Mouse (Mus musculus) ovary, postnatal 36 days (tissue): ENCODE results near the gene Sdcbp2.

ENCODE experiments used
- DNase-seq: peaks from one replicate; pipeline ENCODE4 v3.0.0; 2022; ENCODE audit warnings: low spot score, mixed read lengths

Sdcbp2 gene

DNA sequence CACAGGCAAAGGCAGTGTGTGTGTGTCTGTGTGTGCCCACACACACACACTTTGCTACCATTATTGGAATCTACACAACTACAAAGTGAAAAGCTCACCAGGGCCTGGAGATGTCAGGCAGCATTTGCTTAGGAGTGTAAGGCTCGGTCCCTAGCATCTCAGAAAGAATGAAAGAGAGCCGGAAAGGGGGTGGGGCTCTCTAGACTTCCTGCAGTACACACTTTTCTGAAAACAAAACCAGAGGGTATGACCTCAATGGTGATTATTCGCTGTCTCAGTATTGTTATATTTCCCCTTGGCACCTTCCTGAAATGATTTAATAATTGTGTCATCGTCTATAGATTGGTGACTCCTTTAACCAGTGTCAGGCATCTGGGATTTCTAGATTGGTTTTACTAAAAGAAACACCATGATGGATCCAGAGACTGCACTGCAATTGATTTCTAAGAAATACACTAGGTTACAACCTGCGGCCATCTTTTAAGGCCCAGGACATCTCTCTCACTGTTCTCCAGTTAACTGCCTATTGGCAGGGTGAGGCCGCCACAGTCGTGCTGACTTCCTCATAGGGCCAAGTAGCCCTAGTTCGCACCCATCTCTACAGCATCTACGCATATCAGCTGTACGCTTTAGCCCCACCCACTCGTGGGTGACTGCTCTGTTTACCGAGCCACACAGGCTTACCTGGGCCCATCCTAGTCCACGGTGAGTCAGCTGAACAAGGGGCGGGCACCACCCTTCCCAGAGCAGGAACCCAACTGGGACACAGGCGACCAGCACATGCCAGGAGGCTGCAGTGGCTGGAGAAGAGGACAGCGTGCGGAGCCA is at the start of gene Sdcbp2:
Gene Sdcbp2, plus strand, starts transcription at position 750 of the 828 bp plus-strand sequence.
- no peak for DNase-seq

- no peak for DNase-seq
Measured at GRCm38 (mm10) chr2:151524324-151525041, 47.9 kb upstream of the Sdcbp2 start.

- no peak for DNase-seq
Measured at GRCm38 (mm10) chr2:151525520-151525919, 46.9 kb upstream of the Sdcbp2 start.

DNA sequence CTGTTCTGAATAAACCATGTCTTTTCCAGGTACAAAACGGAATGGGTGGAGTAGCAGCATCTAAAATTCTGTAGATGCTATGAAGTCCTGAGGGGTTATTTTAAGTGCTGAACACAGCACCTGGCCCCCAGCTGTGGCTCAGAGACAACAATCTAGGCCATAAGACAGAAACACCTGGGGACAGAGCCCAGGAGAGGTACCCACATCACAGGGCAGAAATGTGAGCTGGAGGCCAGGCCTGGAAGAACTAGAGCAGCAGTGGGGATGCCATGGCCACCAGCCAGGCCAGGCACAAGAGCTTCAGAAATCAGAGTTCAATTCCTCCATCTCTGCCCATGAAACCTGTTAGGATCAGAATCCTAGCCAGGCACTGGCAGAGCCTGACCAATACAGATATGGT is 44.4 kb upstream of the Sdcbp2 start:
- DNase-seq: no peak

- no peak for DNase-seq
Measured at GRCm38 (mm10) chr2:151529169-151529568, 43.3 kb upstream of the Sdcbp2 start.

DNA sequence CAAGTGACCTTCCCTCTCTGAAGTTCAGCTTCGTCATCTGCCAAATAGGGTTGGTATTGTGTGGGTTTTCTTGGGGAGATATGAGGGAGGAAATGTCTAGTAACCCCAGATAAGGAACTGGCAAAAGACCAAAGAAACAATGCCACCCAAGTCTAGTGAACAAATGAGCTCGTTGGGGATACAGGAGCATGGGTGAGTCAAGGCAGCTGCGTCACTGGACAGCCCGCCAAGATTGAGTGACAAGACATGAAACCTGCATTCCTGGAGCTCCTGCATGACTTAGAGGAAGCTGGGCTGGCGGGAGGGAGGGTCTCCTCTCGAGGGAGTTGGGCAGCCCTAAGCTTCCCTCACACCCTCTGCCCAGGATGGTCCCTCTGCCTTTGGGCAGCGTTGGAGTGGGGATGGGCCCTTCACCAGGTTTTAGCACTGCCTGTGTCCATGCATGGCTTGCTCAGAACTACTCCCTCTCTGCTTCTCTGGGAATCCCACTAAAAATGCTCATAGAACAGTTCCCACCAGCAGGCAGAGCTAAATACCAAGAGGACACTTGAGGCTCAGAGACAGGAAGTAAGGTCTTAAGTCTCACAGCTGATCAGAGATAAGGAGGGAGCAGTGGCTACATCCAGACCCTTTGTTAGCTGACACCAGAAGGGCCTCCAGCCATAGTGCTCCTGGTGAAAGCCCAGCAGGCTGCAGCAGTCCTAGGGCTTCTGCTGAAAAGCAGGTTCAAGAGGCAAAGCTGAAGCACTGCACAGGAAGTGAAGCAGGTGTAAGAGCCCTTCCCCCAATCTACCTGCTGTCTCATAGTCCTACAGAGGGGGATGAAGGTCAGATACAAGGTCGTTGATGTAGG is 41.8 kb upstream of the Sdcbp2 start:
- no peak for DNase-seq

- DNase-seq: no peak
Measured at GRCm38 (mm10) chr2:151533632-151534031, 38.8 kb upstream of the Sdcbp2 start.

DNA sequence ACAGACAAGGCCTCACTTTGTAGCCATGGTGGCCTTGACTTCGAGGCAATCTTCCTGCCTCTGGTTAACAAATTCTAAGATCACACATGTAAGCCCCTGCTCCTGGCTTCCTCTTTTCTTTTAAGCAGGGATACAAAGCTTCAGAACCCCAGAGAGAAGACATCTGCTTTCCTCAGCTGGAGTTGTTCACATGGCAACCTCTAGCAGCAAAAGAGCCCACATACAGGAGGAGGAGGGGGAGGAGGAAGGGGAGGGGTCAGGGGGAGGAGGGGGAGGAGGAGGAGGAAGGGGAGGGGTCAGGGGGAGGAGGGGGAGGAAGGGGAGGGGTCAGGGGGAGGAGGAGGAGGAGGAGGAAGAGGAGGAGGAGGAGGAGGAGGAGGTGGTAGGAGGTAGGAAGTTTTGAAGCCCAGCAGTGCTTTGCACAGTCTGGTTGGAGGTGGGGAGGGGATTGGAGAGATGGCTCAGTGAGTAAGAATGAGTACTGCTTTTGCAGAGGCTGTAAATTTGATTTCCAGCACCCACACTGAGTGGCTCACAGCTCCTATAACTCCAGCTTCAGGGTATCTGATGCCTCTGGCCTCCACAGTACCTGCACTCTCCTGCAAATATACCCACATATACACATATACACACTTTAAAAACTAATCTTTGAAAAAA is 36.3 kb upstream of the Sdcbp2 start:
- DNase-seq: no peak

GRCm38 (mm10) chr2:151536618-151536974 is 35.8 kb upstream of the Sdcbp2 start:
- no peak for DNase-seq

GRCm38 (mm10) chr2:151538646-151539045 is 33.8 kb upstream of the Sdcbp2 start:
- DNase-seq: no peak

DNA sequence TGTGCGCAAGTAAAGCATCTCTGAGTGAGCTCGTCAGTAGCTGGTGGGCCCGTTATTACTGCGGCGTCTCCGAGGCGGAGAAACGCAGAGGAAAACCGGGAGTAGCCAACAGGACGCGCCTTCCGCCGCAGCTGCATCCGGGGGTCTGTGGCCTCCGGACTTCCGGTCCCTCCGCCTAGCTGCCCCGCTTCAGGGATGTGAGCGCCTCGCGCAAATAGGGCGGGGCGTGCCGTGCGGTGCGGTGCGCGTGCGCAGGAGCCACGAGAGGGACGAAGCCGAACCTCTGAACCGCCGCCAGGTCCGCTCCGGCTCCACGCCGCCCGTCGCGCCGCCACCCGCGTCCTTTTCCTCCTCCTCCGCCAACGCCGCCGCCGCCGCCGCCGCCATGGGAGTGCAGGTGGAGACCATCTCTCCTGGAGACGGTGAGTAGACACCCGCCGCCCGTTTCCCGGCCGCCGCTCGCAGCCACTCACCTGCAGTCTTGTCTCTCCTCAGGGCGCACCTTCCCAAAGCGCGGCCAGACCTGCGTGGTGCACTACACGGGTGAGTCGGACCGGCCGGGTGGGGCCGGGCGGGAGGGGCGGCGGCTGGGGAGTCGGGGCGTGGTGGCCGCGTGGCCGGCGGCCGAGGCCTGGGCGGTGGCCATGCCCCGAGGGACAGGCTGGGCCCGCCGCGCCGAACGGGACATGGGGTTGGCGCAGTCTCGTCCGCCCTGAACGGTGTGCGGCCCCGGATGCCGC is 29.9 kb upstream of the Sdcbp2 start, which contains the start of gene Fkbp1a:
Gene Fkbp1a, plus strand, starts transcription at position 161 of the 740 bp plus-strand sequence.
- peak; percentile 98 for DNase-seq

GRCm38 (mm10) chr2:151543063-151543895 is 29.1 kb upstream of the Sdcbp2 start:
- peak; percentile 30 for DNase-seq

DNA sequence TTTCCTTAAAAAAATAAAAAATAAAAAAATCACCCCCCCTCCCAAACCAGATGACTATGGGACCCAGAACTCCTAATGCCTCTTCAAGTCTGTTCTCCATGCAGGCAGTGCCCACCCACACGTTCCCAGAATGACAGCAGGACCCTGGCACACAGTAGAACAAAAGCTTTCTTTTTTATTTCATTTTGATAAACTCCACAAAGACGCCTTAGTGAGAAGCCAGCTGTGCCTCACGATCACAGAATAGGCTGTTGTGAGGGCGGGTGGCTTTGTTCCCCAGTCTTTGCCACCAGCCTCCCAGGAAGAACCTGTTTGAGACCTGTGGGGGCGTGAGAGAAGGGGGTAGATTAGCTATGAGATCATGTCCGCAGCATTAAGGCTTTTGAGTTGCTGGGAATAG is 27.7 kb upstream of the Sdcbp2 start:
- DNase-seq: no peak

- no peak for DNase-seq
Measured at GRCm38 (mm10) chr2:151546571-151546970, 25.9 kb upstream of the Sdcbp2 start.

DNA sequence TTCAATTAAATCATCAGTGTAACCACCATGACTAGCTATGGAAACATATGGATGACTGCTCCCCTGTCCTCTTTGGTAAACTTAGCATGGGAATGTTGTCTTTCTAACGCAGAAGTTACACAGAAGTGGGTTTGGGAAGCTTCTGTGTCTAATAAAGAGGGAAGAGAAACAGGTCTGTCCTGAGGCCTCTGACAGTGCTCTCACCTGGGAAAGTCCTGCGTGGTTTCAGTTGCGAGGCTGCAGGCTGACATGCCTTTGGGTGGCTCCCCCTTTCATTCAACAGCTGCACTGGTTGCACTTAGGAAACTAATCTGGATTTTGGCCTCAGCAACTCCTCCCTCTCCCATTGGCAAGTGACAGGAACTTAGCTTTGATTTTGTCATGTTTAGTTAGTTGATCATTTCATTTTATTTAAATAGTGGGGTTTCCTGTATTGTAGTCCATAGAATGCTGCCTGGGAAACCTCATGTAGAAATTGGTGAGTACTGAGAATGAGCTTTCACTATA is 22.8 kb upstream of the Sdcbp2 start:
- DNase-seq: no peak

DNA sequence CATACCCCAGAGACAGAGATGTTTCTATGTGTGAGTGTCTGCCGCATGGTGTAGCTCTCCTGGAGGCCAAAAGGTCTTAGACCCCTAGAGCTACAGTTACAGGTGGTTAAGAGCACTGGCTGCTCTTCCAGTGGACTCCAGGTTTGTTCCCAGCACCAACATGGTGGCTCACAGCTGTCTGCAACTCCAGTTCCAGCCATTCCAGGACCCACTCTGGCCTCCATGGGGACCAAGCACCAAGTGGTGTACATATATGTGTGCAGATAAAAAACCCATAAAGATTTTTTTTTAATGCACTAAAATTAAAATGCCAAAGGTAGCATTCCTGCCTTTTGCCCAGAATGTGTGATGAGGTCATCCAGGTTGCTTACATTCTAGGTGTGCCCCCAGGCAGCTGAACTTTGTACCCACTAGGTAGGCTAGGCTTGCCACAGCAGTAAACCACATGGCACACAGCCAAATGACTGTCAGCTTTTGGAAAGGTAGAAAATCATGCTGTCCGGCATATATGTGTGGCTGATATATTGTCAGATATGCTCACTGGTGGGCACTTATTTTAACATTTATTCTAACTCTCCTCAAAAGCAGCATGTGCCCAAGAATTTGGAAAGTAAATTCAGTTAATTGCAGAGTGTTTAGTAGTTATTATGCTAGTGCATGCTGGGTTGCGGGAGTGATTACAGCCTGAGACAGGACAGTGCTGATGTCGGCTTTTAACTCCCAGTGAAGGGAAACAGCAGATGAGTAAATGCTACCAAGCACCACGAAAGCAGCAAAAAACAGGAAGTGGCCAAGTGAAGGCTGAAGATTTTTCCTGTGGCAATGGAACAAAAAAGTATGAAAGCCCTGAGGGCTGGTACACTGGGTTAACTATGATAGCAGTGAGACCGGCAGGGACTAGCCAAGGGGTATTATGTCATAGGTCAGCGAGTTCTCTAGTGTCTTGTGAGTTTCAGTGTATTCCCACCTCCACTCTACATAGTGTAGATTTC is 9.2 kb upstream of the Sdcbp2 start:
- DNase-seq: no peak

GRCm38 (mm10) chr2:151564006-151564405 is 8.4 kb upstream of the Sdcbp2 start:
- no peak for DNase-seq

GRCm38 (mm10) chr2:151564986-151565385 is 7.4 kb upstream of the Sdcbp2 start:
- no peak for DNase-seq

DNA sequence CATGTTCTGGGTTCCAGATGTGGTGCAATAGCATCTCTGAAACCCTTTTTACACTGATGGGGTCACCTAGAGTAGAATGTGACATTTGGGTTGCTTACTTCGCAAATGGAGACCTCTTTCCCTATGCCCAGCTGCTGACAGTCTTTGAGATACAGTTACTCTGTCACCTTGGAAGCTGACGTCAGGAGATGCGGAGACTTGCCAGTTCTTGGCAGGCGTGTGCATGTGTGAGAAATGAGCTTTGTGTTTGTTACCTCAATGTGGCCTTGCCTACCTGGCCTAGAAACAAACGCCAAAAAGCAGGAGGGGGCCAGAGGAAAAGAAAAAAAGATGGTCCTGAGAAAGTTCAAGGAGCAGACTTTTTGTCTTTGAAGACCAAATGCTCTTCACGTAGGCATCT is 5.6 kb upstream of the Sdcbp2 start:
- DNase-seq: no peak
